Mouse (Mus musculus) thymus, adult 2 months (tissue): ENCODE data around the gene Tmsb10. TPM values are rescaled to one million over a fixed set of nuclear protein-coding genes. Genes with fewer than 3 reads are reported as not detected.

ENCODE experiments used
- DNase-seq: peaks from one replicate; pipeline ENCODE4 v3.0.0; 2021
- H3K27ac ChIP-seq: fragments of 200-500 bp; 2 replicates; pipeline ENCODE4 v1.5.1; 2012; ENCODE audit warnings: low read length, control low read depth; ENCODE audit not compliant: control insufficient read depth, insufficient read depth
- H3K27me3 ChIP-seq: fragments of 200-500 bp; 2 replicates; pipeline ENCODE4 v1.6.1; 2012; ENCODE audit warnings: mild to moderate bottlenecking, low read length, moderate library complexity, mixed read lengths; ENCODE audit not compliant: control insufficient read depth, insufficient read depth
- H3K36me3 ChIP-seq: fragments of 200-500 bp; 2 replicates; pipeline ENCODE4 v1.6.1; 2012; ENCODE audit warnings: mild to moderate bottlenecking, low read length, moderate library complexity; ENCODE audit not compliant: control insufficient read depth, insufficient read depth
- H3K4me1 ChIP-seq: fragments of 200-500 bp; replicated peaks from 2 replicates; pipeline ENCODE4 v1.6.1; 2012; ENCODE audit warnings: low read length; ENCODE audit not compliant: control insufficient read depth, insufficient read depth
- H3K4me3 ChIP-seq: fragments of 200-500 bp; 2 replicates; pipeline ENCODE4 v1.5.1; 2012; ENCODE audit warnings: mild to moderate bottlenecking, low read length, control low read depth, moderate library complexity; ENCODE audit not compliant: control insufficient read depth, insufficient read depth
- CTCF ChIP-seq: fragments of 200-500 bp; IDR thresholded peaks from 2 replicates; pipeline ENCODE4 v1.5.1; 2012; ENCODE audit warnings: mild to moderate bottlenecking, control low read depth, low read length, moderate library complexity, borderline replicate concordance; ENCODE audit not compliant: control insufficient read depth, poor library complexity, insufficient read depth; ENCODE audit errors: extremely low read depth
- POLR2A ChIP-seq: fragments of 200-500 bp; IDR thresholded peaks from 2 replicates; pipeline ENCODE4 v1.6.1; 2012; ENCODE audit warnings: mild to moderate bottlenecking, low read length, control low read depth, moderate library complexity; ENCODE audit not compliant: control insufficient read depth, poor library complexity, insufficient read depth; ENCODE audit errors: extremely low read depth
- WGBS: fragments of 180-500 bp; shearing (Covaris S2); methylation state at CpG from one replicate; pipeline ENCODE4 v1.1.7; 2018; 5-methylcytosine and 5-hydroxymethylcytosine counted together
- polyA plus RNA-seq: library from polyadenylated mRNA; depleted of rRNA; stranded (reverse); fragments of >200 nt; gene quantifications from 2 replicates; pipeline ENCODE4 v1.2.3, GENCODE M21; 2012

Tmsb10 gene
- polyA plus RNA-seq, 1 experiment = 177 TPM

DNA sequence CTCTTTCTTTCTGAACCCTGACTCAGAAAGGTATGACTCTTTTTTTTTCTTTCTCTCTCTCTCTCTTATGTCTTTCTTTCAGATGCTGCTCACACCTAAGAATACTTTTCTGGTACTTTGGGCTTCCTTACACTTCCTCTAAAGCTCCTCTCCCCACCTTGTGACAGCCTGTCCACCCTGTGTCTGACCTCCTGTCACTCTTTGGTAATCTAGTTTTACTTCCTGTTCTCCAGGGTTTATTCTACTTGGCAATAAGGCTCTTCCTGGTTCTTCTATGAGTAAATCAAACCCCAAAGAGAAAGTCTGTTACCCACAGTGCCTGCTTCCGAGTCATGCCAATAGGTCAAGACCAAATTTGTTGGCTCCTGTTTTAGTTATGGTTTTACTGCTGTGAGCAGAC lies 25.6 kb downstream of the Tmsb10 start:
- H3K4me1 ChIP-seq = peaks cover 9% of the 10 kb centered on the region; the same call in 1 of the 2 replicates
- H3K27ac ChIP-seq = no peak overlapping the region
- 92% methylated on average over 1 of the region's 1 CpGs for WGBS
- no peak overlapping the region for H3K4me3 ChIP-seq
- TF ChIP-seq POLR2A = no peak
- TF ChIP-seq CTCF = no peak
- no peaks in the 10 kb centered on the region for H3K27me3 ChIP-seq
- no peaks in the 10 kb centered on the region for H3K36me3 ChIP-seq
- no peak for DNase-seq

DNA sequence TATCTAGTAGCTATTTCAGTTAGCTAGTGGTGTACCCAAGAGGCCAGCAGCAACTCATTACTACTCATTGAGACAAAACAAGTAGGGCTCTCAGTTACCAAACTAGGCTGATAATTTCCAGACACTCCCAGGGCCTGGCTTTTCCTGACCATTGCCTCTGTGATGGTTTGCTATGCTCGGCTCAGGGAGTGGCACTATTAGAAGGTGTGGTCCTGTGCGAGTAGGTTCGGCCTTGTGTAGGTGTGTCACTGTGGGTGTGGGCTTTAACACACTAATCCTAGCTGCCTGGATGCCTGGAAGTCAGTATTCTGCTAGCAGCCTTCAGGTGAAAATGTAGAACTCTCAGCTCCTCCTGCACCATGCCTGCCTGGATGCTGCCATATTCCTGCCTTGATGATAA lies 27.0 kb downstream of the Tmsb10 start:
- H3K27me3 ChIP-seq = no peaks in the 10 kb centered on the region
- no peak for DNase-seq
- WGBS = 96% methylated on average over 3 of the region's 3 CpGs
- H3K27ac ChIP-seq = no peak overlapping the region
- no peaks in the 10 kb centered on the region for H3K4me1 ChIP-seq
- H3K4me3 ChIP-seq = no peak overlapping the region
- H3K36me3 ChIP-seq = no peaks in the 10 kb centered on the region
- TF ChIP-seq CTCF (no peak), POLR2A (no peak)

DNA sequence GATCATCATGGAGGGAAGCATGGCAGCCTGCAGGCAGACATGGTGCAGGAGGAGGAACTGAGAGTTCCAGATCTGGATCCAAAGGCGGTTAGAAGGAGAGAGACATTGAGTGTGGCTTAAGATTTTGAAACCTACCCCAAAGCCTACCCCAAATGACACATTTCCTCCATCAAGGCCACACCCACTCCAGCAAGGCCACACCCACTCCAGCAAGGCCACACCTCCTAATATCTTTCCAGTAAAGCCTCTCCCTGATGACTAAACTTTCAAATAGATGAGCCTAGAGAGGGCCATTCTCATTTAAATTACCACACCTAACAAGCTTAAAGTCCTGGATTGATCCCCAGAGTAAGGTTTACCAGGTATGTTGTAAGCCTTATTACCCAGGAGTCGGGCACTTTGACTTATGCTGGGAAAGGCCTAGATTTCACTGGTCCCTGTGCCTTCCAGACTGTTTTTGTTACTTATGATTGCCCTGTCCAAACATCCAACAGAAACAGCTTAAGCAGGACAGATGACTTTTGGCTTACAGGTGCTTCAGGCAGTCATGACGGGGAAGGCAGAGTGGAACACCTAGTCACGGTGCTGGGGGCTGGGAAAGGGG lies 28.7 kb downstream of the Tmsb10 start:
- H3K27ac ChIP-seq = no peak overlapping the region
- H3K4me3 ChIP-seq = no peak overlapping the region
- over 99% methylated on average over 4 of the region's 4 CpGs for WGBS
- TF ChIP-seq POLR2A (no peak), CTCF (no peak)
- H3K36me3 ChIP-seq = no peaks in the 10 kb centered on the region
- no peak for DNase-seq
- H3K4me1 ChIP-seq = no peaks in the 10 kb centered on the region
- no peaks in the 10 kb centered on the region for H3K27me3 ChIP-seq

DNA sequence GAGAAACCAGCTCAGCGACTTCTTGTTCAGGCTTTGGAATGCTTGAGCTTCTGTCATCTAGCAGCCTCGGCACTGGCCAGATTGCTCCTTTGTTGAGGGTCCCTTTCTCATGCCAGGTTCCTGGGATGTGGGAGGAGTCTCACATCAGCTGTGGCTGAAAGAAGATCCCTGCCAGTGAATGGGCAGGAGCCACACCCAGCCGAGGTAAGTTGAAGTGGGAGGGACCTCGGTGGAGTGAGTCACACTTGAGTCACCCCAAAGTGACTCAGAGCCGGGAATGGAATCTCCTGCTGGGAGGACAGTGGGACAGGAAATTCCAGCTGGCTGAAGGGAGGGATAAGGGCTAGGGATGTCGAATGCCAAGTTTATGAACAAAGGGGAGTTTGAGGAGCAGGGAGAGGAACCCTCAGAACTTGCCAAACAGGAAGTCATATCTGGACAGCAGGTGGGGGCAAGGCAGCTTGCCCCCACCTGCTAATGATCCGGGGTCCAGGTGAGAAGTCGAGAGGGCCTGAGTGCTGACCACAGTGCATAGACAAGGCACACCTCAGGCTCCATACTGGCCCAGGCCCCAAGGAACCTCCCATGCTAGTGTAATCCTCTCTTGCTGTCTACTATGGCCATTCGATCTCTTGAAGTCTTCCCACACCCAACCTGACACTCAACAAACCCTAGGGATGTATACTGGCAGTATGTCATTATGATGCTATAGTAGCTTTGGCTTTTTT lies 31.6 kb downstream of the Tmsb10 start:
- no peak for DNase-seq
- H3K27ac ChIP-seq = no peak overlapping the region

DNA sequence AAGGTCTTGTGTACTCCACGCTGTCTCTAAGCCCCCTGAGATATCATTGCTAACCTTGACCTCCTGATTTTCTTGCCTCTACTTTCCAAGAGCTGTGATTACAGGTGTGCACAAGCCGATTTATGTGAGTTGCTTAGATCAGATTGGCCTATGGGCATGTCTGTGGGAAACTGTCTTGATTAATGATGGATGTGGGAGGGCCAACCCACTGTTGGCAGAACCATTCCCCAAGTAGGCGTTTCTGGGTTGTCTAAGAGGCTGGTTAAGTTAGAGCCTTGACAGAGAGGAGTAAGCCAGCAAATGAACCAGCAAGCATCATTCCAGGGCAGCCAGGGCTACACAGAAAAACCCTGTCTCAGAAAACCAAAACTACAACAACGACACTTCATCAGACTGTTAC lies 32.5 kb downstream of the Tmsb10 start:
- no peaks in the 10 kb centered on the region for H3K36me3 ChIP-seq
- no peak overlapping the region for H3K27ac ChIP-seq
- no peak for TF ChIP-seq POLR2A
- TF ChIP-seq CTCF = no peak
- H3K4me3 ChIP-seq = no peak overlapping the region
- H3K4me1 ChIP-seq = no peaks in the 10 kb centered on the region
- no peak for DNase-seq
- 71% methylated on average over 4 of the region's 4 CpGs for WGBS
- H3K27me3 ChIP-seq = no peaks in the 10 kb centered on the region

More for the DNA sequence above, 31.6 kb downstream of the Tmsb10 start:
- Histone ChIP-seq H3K36me3 (no peaks in the 10 kb centered on the region), H3K4me1 (no peaks in the 10 kb centered on the region), H3K27me3 (no peaks in the 10 kb centered on the region), H3K4me3 (no peak overlapping the region)
- WGBS = 64% methylated on average over 9 of the region's 9 CpGs
- TF ChIP-seq CTCF (no peak), POLR2A (no peak)

DNA sequence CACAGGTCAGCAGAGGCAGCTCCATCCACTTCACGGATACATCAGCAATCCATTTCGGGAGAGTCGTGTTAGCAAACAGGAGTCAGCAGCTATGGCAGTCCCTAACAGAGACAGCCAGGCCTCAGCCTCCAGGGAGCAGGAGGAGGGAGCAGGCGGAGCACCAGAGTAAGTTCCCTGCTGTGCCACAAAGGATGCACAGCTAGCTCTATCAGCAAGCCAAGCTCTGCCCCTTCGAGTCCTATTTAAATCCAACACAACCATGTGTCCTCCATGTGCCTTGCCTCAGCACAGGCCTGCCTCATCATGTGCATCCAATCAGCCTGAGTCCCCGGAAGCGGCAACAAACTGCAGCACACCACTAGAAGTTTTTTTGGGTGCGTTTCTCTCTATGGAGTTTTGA lies 35.2 kb downstream of the Tmsb10 start:
- no peaks in the 10 kb centered on the region for H3K27me3 ChIP-seq
- no peak overlapping the region for H3K4me3 ChIP-seq
- no peak overlapping the region for H3K27ac ChIP-seq
- no peak for DNase-seq
- TF ChIP-seq CTCF (no peak), POLR2A (no peak)
- no peaks in the 10 kb centered on the region for H3K4me1 ChIP-seq
- WGBS = 98% methylated on average over 8 of the region's 8 CpGs
- no peaks in the 10 kb centered on the region for H3K36me3 ChIP-seq

DNA sequence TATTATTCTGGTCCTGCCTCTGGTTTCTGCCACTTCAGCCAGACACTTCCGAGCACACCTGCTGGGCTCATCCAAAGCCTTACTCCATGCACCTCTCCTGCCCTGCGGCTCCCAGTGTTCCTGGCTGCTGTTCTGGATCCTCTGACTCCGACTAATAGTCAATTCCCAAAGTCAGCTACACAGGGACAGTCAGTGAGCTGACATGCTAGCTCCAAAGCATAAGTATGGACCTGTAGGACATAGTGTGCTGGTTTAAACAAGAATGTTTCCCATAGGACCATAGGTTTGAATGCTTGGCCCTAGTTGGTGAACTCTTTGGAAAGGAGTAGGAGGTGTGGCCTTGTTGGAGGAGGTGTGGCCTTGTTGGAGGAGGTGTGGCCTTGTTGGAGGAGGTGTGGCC lies 37.5 kb downstream of the Tmsb10 start:
- Histone ChIP-seq H3K27me3 (no peaks in the 10 kb centered on the region), H3K27ac (no peak overlapping the region), H3K4me1 (no peaks in the 10 kb centered on the region), H3K4me3 (no peak overlapping the region), H3K36me3 (no peaks in the 10 kb centered on the region)
- TF ChIP-seq CTCF (no peak), POLR2A (no peak)
- WGBS = 95% methylated on average over 3 of the region's 3 CpGs
- DNase-seq = no peak
